Mouse (Mus musculus): Measurements from ENCODE around the gene Notum. TPM values are rescaled to one million over a fixed set of nuclear protein-coding genes. Genes with fewer than 3 reads are reported as not detected.

Notum gene
- polyA plus RNA-seq, 1 experiment from 2014 or later: 1.7 TPM

DNA sequence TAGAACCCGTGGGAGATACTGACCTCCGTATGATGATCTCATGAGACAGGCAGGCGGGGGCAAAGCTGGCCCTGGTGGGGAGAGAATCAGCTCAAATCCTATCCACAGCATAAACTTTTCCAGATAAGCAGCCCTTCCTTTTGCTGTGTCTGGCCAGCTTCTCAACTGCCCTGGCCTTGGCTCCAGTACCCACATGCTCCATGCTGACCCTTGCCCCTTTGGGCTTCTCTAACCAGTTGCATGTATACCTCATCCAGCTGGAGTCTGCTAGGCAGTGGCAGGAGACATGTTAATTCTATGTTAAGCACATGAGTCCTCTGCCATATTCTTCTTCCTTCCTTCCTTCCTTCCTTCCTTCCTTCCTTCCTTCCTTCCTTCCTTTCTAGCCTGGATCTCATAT, 6.2 kb downstream of the Notum start:
- H3K27me3 ChIP-seq (ENCODE audit: control insufficient read depth, insufficient read depth, low read length): peaks cover 32% of the 10 kb centered on the region
- no peaks in the 10 kb centered on the region for H3K9me3 ChIP-seq (ENCODE audit: control insufficient read depth, low read length)
- H3K4me2 ChIP-seq (replicated peaks; ENCODE audit: low read depth, low read length): no peak overlapping the region
- no peak for DNase-seq (ENCODE audit: low spot score)
- peaks cover 5% of the 10 kb centered on the region; the same call in 1 of the 2 replicates for H3K4me1 ChIP-seq (replicated peaks; ENCODE audit: control insufficient read depth, insufficient read depth, low read length)
- H3K9ac ChIP-seq (ENCODE audit: low read depth, low read length): no peak overlapping the region
- no peak overlapping the region for H3K27ac ChIP-seq (ENCODE audit: low read depth, low read length)
- WGBS: 77% methylated on average over 3 of the region's 3 CpGs
- H3K4me3 ChIP-seq (ENCODE audit: low read depth, low read length): no peak overlapping the region
- H3K36me3 ChIP-seq (ENCODE audit: control insufficient read depth, insufficient read depth, low read length): no peaks in the 10 kb centered on the region
- ATAC-seq (ENCODE audit: low FRiP score): no peak

DNA sequence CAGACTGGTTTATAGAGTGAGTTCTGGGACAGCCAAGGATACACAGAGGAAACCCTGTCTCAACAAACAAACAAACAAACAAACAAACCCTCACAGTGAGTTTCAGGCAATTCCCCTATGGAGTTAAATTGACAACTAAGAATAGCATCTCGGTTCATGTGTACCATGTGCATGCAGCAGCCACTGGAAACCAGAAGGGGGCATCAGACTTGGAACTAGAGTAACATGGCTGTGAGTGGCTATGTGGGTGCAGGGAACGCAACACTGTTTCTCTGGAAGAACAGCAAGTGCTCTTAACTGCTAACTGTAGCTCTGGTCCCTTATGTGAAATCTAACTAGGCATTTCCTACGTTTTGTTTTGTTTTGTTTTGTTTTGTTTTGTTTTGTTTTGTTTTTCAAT, 9.1 kb downstream of the Notum start:
- H3K4me1 ChIP-seq (replicated peaks; ENCODE audit: control insufficient read depth, insufficient read depth, low read length): peaks cover 3% of the 10 kb centered on the region
- no peaks in the 10 kb centered on the region for H3K36me3 ChIP-seq (ENCODE audit: control insufficient read depth, insufficient read depth, low read length)
- ATAC-seq (ENCODE audit: low FRiP score) (no peak), DNase-seq (ENCODE audit: low spot score) (no peak)
- no peaks in the 10 kb centered on the region for H3K9me3 ChIP-seq (ENCODE audit: control insufficient read depth, low read length)
- peaks cover 6% of the 10 kb centered on the region; the same call in 1 of the 2 replicates for H3K27me3 ChIP-seq (ENCODE audit: control insufficient read depth, insufficient read depth, low read length)
- H3K9ac ChIP-seq (ENCODE audit: low read depth, low read length): no peak overlapping the region
- no peak overlapping the region for H3K4me3 ChIP-seq (ENCODE audit: low read depth, low read length)
- no peak overlapping the region for H3K4me2 ChIP-seq (replicated peaks; ENCODE audit: low read depth, low read length)
- WGBS: 61% methylated on average over 3 of the region's 3 CpGs
- H3K27ac ChIP-seq (ENCODE audit: low read depth, low read length): no peak overlapping the region

DNA sequence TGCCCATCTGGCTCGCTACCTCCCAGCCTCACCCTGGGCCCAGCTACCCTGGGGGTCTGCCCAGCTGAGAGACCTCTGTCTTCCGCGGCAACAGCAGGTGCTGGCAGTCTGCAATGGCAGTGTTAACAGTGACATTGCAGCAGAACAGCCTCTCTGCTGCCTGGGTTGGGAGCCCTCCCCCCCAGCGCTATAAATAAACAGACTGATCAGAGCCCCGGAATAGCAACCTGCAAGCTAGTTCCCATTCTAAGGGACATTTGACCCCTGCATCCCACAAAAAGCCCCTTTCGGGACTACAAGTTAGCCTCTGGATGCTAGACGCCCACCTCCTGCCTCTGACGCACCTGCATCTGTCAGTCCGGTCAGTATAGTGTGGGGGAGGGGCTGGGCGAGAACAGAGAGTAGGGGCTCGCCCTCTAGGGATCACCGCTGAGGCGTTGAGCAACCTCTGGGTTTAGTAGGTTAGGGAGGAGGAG, 12.9 kb downstream of the Notum start, which contains the start of gene Myadml2:
TSS of gene Myadml2 (minus strand) at position 158 of the 476 bp plus-strand sequence.
- Histone ChIP-seq H3K36me3 (ENCODE audit: control insufficient read depth, insufficient read depth, low read length) (no peaks in the 10 kb centered on the region), H3K27me3 (ENCODE audit: control insufficient read depth, insufficient read depth, low read length) (no peaks in the 10 kb centered on the region), H3K9ac (ENCODE audit: low read depth, low read length) (no peak within 1 kb of the TSS), H3K4me1 (replicated peaks; ENCODE audit: control insufficient read depth, insufficient read depth, low read length) (peaks cover 3% of the 10 kb centered on the region), H3K4me3 (ENCODE audit: low read depth, low read length) (no peak within 1 kb of the TSS), H3K4me2 (replicated peaks; ENCODE audit: low read depth, low read length) (peak within 1 kb of the TSS; percentile 8), H3K9me3 (ENCODE audit: control insufficient read depth, low read length) (no peaks in the 10 kb centered on the region), H3K27ac (ENCODE audit: low read depth, low read length) (no peak within 1 kb of the TSS)
- peak; percentile 49 for DNase-seq (ENCODE audit: low spot score)
- 8% methylated on average over 13 of the region's 13 CpGs for WGBS
- ATAC-seq (ENCODE audit: low FRiP score): no peak

DNA sequence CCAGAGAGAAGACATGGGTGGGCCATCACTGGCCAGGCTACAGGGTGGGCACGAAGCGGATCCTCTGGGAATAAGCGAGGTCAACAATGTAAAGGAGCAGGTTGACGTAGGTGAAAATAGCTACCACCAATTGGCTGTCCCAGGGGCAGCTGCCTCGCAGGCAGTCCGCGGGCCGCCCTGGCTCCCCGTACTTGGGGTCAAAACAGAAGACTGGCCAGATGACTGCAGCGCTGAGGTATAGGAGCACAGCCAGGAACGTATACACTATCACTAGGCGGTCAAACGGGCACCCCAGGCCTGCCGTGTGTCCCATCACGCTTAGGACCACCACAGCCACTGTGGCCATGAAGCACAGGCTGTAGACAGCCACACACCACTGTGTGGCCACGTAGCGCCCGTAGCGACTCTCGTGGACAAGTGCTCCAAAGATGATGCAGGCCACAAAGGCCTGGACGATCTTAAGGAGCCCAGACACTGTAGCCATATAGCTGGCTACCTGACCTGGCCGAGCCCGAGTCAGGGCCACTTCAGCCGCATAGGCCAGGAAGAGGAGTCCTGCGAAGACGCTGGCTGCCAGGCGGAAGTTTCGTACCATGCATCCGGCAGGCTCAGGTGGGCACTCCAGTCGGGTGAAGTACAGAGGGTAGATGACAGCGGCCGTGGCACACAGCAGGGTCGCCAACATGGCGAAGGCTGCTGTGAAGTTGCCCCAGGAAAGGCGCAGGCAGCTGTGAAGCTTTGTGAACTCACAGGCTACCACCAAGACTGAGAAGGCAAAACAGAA, 13.7 kb downstream of the Notum start:
- H3K27ac ChIP-seq (ENCODE audit: low read depth, low read length): no peak overlapping the region
- no peak overlapping the region for H3K4me3 ChIP-seq (ENCODE audit: low read depth, low read length)
- H3K4me2 ChIP-seq (replicated peaks; ENCODE audit: low read depth, low read length): no peak overlapping the region
- H3K27me3 ChIP-seq (ENCODE audit: control insufficient read depth, insufficient read depth, low read length): no peaks in the 10 kb centered on the region
- peaks cover 3% of the 10 kb centered on the region for H3K4me1 ChIP-seq (replicated peaks; ENCODE audit: control insufficient read depth, insufficient read depth, low read length)
- no peak for DNase-seq (ENCODE audit: low spot score)
- no peak overlapping the region for H3K9ac ChIP-seq (ENCODE audit: low read depth, low read length)
- WGBS: 77% methylated on average over 35 of the region's 35 CpGs
- no peaks in the 10 kb centered on the region for H3K36me3 ChIP-seq (ENCODE audit: control insufficient read depth, insufficient read depth, low read length)
- ATAC-seq (ENCODE audit: low FRiP score): no peak
- no peaks in the 10 kb centered on the region for H3K9me3 ChIP-seq (ENCODE audit: control insufficient read depth, low read length)

DNA sequence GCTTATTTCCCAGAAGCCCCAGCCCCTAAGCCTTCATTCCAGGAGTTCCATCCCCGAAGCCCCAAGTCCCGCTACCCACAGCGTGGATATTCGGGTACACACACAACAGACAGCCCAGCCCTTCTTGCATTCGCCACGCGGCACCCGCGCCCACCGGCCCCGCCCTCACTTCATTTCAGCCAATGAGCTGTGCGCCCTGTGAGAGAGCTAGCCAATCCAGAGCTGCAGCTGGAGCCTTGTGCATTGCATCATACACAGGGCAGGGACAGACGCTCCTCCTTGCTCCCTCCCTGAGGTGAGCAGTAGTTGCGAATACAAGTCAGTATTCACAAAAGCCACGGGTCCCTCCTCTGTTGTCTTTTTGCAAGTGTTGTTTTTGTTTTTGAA, 17.4 kb downstream of the Notum start, which contains the start of gene Pycr1:
TSS of gene Pycr1 (minus strand) at position 169 of the 387 bp plus-strand sequence.
- 0% methylated on average over 15 of the region's 15 CpGs for WGBS
- no peaks in the 10 kb centered on the region for H3K9me3 ChIP-seq (ENCODE audit: control insufficient read depth, low read length)
- DNase-seq (ENCODE audit: low spot score) (peak; percentile 90), ATAC-seq (ENCODE audit: low FRiP score) (peak; percentile 99)
- H3K27ac ChIP-seq (ENCODE audit: low read depth, low read length): no peak within 1 kb of the TSS
- peak within 1 kb of the TSS; percentile 71 for H3K9ac ChIP-seq (ENCODE audit: low read depth, low read length)
- H3K4me2 ChIP-seq (replicated peaks; ENCODE audit: low read depth, low read length): peak within 1 kb of the TSS; percentile 89
- H3K27me3 ChIP-seq (ENCODE audit: control insufficient read depth, insufficient read depth, low read length): no peaks in the 10 kb centered on the region
- peaks cover 3% of the 10 kb centered on the region for H3K4me1 ChIP-seq (replicated peaks; ENCODE audit: control insufficient read depth, insufficient read depth, low read length)
- no peaks in the 10 kb centered on the region for H3K36me3 ChIP-seq (ENCODE audit: control insufficient read depth, insufficient read depth, low read length)
- H3K4me3 ChIP-seq (ENCODE audit: low read depth, low read length): peak within 1 kb of the TSS; percentile 47

DNA sequence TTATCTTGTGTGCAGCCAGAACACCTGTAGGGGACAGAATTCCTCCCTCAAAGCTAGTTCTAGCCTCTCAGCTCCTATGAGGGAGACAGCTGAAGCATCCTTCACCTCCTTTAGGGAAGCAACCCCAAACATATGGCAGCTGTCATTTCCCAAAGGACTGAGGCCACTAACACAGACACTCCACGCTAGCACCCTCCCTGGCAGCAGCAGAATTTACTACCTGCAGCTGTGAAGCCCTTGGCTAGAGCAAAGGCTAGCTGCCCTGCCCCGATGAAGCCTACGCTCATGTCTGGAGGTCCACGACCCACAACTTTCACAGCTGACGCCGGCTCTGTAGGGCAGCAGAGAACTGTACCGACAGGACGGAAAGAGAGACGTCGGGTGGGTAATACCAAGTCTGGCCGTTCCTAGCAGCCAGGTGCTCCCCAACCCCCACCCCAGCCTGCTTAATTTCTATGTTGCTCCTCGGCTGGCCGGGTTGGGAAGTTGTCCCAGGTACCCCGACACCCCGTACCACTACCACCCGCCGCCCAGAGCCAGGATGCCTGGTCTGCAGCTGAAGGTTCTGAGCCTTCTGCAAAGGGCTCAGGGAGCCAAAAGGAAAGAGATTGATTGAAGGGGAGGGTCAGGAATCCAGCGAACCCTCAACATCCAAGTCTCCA, 17.9 kb downstream of the Notum start:
- H3K9me3 ChIP-seq (ENCODE audit: control insufficient read depth, low read length): no peaks in the 10 kb centered on the region
- 3% methylated on average over 18 of the region's 18 CpGs for WGBS
- peak overlapping the region; percentile 71 for H3K9ac ChIP-seq (ENCODE audit: low read depth, low read length)
- peaks cover 3% of the 10 kb centered on the region for H3K4me1 ChIP-seq (replicated peaks; ENCODE audit: control insufficient read depth, insufficient read depth, low read length)
- H3K27me3 ChIP-seq (ENCODE audit: control insufficient read depth, insufficient read depth, low read length): no peaks in the 10 kb centered on the region
- no peak overlapping the region for H3K27ac ChIP-seq (ENCODE audit: low read depth, low read length)
- peak overlapping the region; percentile 89 for H3K4me2 ChIP-seq (replicated peaks; ENCODE audit: low read depth, low read length)
- H3K36me3 ChIP-seq (ENCODE audit: control insufficient read depth, insufficient read depth, low read length): no peaks in the 10 kb centered on the region
- ATAC-seq (ENCODE audit: low FRiP score): peak; percentile 74
- no peak for DNase-seq (ENCODE audit: low spot score)
- peak overlapping the region; percentile 47 for H3K4me3 ChIP-seq (ENCODE audit: low read depth, low read length)

DNA sequence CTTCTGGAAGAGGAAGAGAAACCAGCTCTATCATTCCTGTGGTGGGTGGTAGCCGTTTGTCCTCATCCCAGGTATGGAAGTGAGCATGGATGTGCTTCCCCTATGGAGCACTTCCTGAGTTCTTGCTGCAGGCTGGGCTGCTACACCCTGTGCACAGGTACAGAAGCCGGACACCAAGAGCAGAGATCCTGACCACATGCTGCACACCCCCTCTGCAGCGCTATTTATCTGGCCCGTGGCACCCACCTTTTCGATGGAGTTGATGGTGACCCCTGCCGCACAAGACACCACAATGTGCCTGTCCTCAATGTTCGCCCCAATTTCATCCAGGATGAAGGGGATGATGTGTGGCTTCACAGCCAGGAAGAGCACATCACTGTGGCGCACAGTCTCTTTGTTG, 19.1 kb downstream of the Notum start:
- no peaks in the 10 kb centered on the region for H3K36me3 ChIP-seq (ENCODE audit: control insufficient read depth, insufficient read depth, low read length)
- no peak for DNase-seq (ENCODE audit: low spot score)
- H3K9ac ChIP-seq (ENCODE audit: low read depth, low read length): no peak overlapping the region
- H3K27ac ChIP-seq (ENCODE audit: low read depth, low read length): no peak overlapping the region
- H3K4me2 ChIP-seq (replicated peaks; ENCODE audit: low read depth, low read length): no peak overlapping the region
- WGBS: 87% methylated on average over 8 of the region's 8 CpGs
- H3K4me1 ChIP-seq (replicated peaks; ENCODE audit: control insufficient read depth, insufficient read depth, low read length): no peaks in the 10 kb centered on the region
- H3K27me3 ChIP-seq (ENCODE audit: control insufficient read depth, insufficient read depth, low read length): no peaks in the 10 kb centered on the region
- ATAC-seq (ENCODE audit: low FRiP score): no peak
- H3K4me3 ChIP-seq (ENCODE audit: low read depth, low read length): no peak overlapping the region
- no peaks in the 10 kb centered on the region for H3K9me3 ChIP-seq (ENCODE audit: control insufficient read depth, low read length)

DNA sequence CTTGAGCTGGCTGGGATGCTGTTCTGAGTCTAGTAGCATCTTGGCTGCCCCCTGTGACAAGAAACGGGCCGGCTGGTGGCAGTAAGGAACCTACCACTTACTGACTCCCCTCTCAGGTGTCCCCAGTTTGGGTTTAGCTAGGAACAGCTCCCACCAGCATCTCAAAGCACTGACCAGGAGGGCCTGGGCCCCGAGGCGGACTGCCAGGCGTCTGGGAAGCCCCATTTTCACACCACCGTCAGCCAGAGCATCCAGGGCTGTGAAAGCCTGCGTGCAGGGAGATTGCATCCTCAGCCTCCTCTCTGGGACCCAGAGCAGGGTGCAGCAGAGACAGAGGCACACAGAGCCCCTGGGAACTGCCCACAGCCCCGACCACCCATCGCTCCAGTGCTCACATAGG, 19.7 kb downstream of the Notum start:
- no peak for DNase-seq (ENCODE audit: low spot score)
- WGBS: 68% methylated on average over 9 of the region's 9 CpGs
- H3K9me3 ChIP-seq (ENCODE audit: control insufficient read depth, low read length): no peaks in the 10 kb centered on the region
- H3K4me2 ChIP-seq (replicated peaks; ENCODE audit: low read depth, low read length): no peak overlapping the region
- no peak for ATAC-seq (ENCODE audit: low FRiP score)
- no peak overlapping the region for H3K4me3 ChIP-seq (ENCODE audit: low read depth, low read length)
- H3K27ac ChIP-seq (ENCODE audit: low read depth, low read length): no peak overlapping the region
- no peaks in the 10 kb centered on the region for H3K27me3 ChIP-seq (ENCODE audit: control insufficient read depth, insufficient read depth, low read length)
- H3K36me3 ChIP-seq (ENCODE audit: control insufficient read depth, insufficient read depth, low read length): no peaks in the 10 kb centered on the region
- H3K4me1 ChIP-seq (replicated peaks; ENCODE audit: control insufficient read depth, insufficient read depth, low read length): no peaks in the 10 kb centered on the region
- no peak overlapping the region for H3K9ac ChIP-seq (ENCODE audit: low read depth, low read length)
